Mouse (Mus musculus) olfactory bulb, adult 2 months (tissue): Measurements from ENCODE around the gene Tex22.

Experiments used
- CTCF ChIP-seq: fragments of 200-500 bp; IDR thresholded peaks from 2 replicates; pipeline ENCODE4 v1.5.1; 2012; ENCODE audit warnings: low read depth, mild to moderate bottlenecking, low read length, moderate library complexity; ENCODE audit not compliant: insufficient read depth
- POLR2A ChIP-seq: fragments of 200-500 bp; IDR thresholded peaks from 2 replicates; pipeline ENCODE4 v1.6.1; 2012; ENCODE audit warnings: mild to moderate bottlenecking, low read depth, low read length, moderate library complexity; ENCODE audit not compliant: insufficient read depth

GRCm38 (mm10) chr12:113074329-113075062, at the start of gene Tex22:
- TF ChIP-seq POLR2A (peak; percentile 60), CTCF (no peak)
